Mouse (Mus musculus) embryonic facial prominence, embryonic 10.5 days (tissue): ENCODE measurements around the gene Rrp36. TPM values are rescaled to one million over a fixed set of nuclear protein-coding genes. Genes with fewer than 3 reads are reported as not detected.

Experiments used
- DNase-seq: peaks from one replicate; pipeline ENCODE4 v3.0.0-alpha.2; 2017; ENCODE audit warnings: low spot score
- H3K27ac ChIP-seq: fragments of 300-500 bp; sonication (generic); replicated peaks from 2 replicates; pipeline ENCODE4 v1.5.1; 2016; ENCODE audit warnings: mild to moderate bottlenecking
- H3K27me3 ChIP-seq: fragments of 300-500 bp; sonication (generic); replicated peaks from 2 replicates; pipeline ENCODE4 v1.6.1; 2016; ENCODE audit warnings: low read depth, mild to moderate bottlenecking; ENCODE audit not compliant: poor library complexity, severe bottlenecking
- H3K36me3 ChIP-seq: fragments of 300-500 bp; sonication (generic); replicated peaks from 2 replicates; pipeline ENCODE4 v1.6.1; 2016; ENCODE audit warnings: mild to moderate bottlenecking, moderate library complexity
- H3K4me1 ChIP-seq: fragments of 300-500 bp; sonication (generic); 2 replicates; pipeline ENCODE4 v1.6.1; 2016
- H3K4me3 ChIP-seq: fragments of 300-500 bp; sonication (generic); 2 replicates; pipeline ENCODE4 v1.5.1; 2016; ENCODE audit warnings: mild to moderate bottlenecking, moderate library complexity
- H3K9me3 ChIP-seq: fragments of 300-500 bp; sonication (generic); 2 replicates; pipeline ENCODE4 v1.6.1; 2016; ENCODE audit warnings: mild to moderate bottlenecking
- WGBS: fragments of 180-500 bp; shearing (Covaris S2); methylation state at CpG from one replicate; pipeline ENCODE4 v1.1.7; 2016; 5-methylcytosine and 5-hydroxymethylcytosine counted together
- polyA plus RNA-seq: library from polyadenylated mRNA; unstranded; fragments of >200 nt; fragmentation: Nextera tagmentation; extraction: Ambion mirVana; gene quantifications from 2 replicates; pipeline ENCODE4 v1.2.1, GENCODE M21; 2016

The Rrp36 gene
- polyA plus RNA-seq, 1 experiment from 2014 or later: 68.9 TPM

GRCm38 (mm10) chr17:46639929-46640328 is 34.2 kb downstream of the Rrp36 start:
- WGBS: 84% methylated on average over 9 of the region's 9 CpGs
- DNase-seq: no peak
- no peak overlapping the region for H3K27ac ChIP-seq
- H3K36me3 ChIP-seq: peaks cover 58% of the 10 kb centered on the region
- H3K4me3 ChIP-seq: no peak overlapping the region
- H3K4me1 ChIP-seq: peaks cover 25% of the 10 kb centered on the region
- no peaks in the 10 kb centered on the region for H3K9me3 ChIP-seq
- no peaks in the 10 kb centered on the region for H3K27me3 ChIP-seq

- Histone ChIP-seq H3K27me3 (no peaks in the 10 kb centered on the region), H3K9me3 (no peaks in the 10 kb centered on the region), H3K27ac (peak overlapping the region; percentile 63), H3K36me3 (peaks cover 62% of the 10 kb centered on the region), H3K4me1 (peaks cover 16% of the 10 kb centered on the region), H3K4me3 (peak overlapping the region; percentile 30; the same call in 1 of the 2 replicates)
- DNase-seq: peak; percentile 49
- WGBS: 29% methylated on average over 15 of the region's 15 CpGs
These were observed 37.2 kb downstream of the Rrp36 start for GRCm38 (mm10) chr17:46636831-46637523.

GRCm38 (mm10) chr17:46629685-46630441 is 44.3 kb downstream of the Rrp36 start:
- Histone ChIP-seq H3K36me3 (peaks cover 17% of the 10 kb centered on the region), H3K27me3 (no peaks in the 10 kb centered on the region), H3K27ac (peak overlapping the region; percentile 97), H3K4me3 (peak overlapping the region; percentile 97), H3K4me1 (peaks cover 64% of the 10 kb centered on the region), H3K9me3 (no peaks in the 10 kb centered on the region)
- peak; percentile 76 for DNase-seq
- 7% methylated on average over 12 of the region's 12 CpGs for WGBS

GRCm38 (mm10) chr17:46628791-46629684 is 45.1 kb downstream of the Rrp36 start, which contains the start of gene Ptk7:
Gene Ptk7 (minus strand): TSS chr17:46629504.
- Histone ChIP-seq H3K27ac (peak within 1 kb of the TSS; percentile 97), H3K27me3 (no peaks in the 10 kb centered on the region), H3K36me3 (peaks cover 16% of the 10 kb centered on the region), H3K4me3 (peak within 1 kb of the TSS; percentile 97), H3K4me1 (peaks cover 72% of the 10 kb centered on the region), H3K9me3 (no peaks in the 10 kb centered on the region)
- DNase-seq: peak; percentile 98
- WGBS: under 1% methylated on average over 89 of the region's 90 CpGs

DNA sequence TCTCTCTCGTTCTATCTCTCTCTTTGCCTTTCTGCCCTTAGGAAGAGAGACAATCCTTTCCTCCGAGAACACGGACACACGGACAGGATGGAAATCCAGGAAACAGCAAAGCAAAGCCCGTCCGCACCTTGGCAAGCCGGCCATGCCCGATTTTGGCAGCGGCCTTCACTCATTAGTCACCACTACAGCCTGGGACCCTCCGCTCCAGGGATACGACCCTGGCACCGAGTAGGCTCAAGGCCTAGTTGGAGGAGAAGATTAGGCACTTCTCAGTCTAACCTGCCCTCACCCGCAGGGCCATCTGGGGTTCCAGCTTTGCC is 45.7 kb downstream of the Rrp36 start:
- Histone ChIP-seq H3K27me3 (no peaks in the 10 kb centered on the region), H3K4me1 (peaks cover 78% of the 10 kb centered on the region), H3K9me3 (no peaks in the 10 kb centered on the region), H3K4me3 (peak overlapping the region; percentile 97), H3K36me3 (peaks cover 16% of the 10 kb centered on the region), H3K27ac (peak overlapping the region; percentile 97)
- WGBS: 1% methylated on average over 13 of the region's 13 CpGs
- DNase-seq: no peak

- Histone ChIP-seq H3K36me3 (peaks cover 11% of the 10 kb centered on the region), H3K27me3 (no peaks in the 10 kb centered on the region), H3K27ac (peak overlapping the region; percentile 97; the same call in 1 of the 2 replicates), H3K4me3 (peak overlapping the region; percentile 97), H3K9me3 (no peaks in the 10 kb centered on the region), H3K4me1 (peaks cover 88% of the 10 kb centered on the region)
- no peak for DNase-seq
- WGBS: 68% methylated on average over 6 of the region's 6 CpGs
These were observed 46.7 kb downstream of the Rrp36 start for GRCm38 (mm10) chr17:46627409-46627808.

- Histone ChIP-seq H3K36me3 (peaks cover 5% of the 10 kb centered on the region; the same call in 1 of the 2 replicates), H3K27ac (peak overlapping the region; percentile 21), H3K9me3 (no peaks in the 10 kb centered on the region), H3K27me3 (no peaks in the 10 kb centered on the region), H3K4me1 (peaks cover 94% of the 10 kb centered on the region), H3K4me3 (peak overlapping the region; percentile 19; the same call in 1 of the 2 replicates)
- 65% methylated on average over 12 of the region's 12 CpGs for WGBS
- no peak for DNase-seq
These were observed 49.6 kb downstream of the Rrp36 start for GRCm38 (mm10) chr17:46624598-46624997.

GRCm38 (mm10) chr17:46623819-46624557 is 50.2 kb downstream of the Rrp36 start:
- DNase-seq: no peak
- Histone ChIP-seq H3K4me1 (peaks cover 95% of the 10 kb centered on the region), H3K4me3 (peak overlapping the region; percentile 19; the same call in 1 of the 2 replicates), H3K27me3 (no peaks in the 10 kb centered on the region), H3K9me3 (no peaks in the 10 kb centered on the region), H3K36me3 (peaks cover 5% of the 10 kb centered on the region; the same call in 1 of the 2 replicates), H3K27ac (peak overlapping the region; percentile 21)
- WGBS: 32% methylated on average over 10 of the region's 10 CpGs

- Histone ChIP-seq H3K36me3 (peaks cover 5% of the 10 kb centered on the region; the same call in 1 of the 2 replicates), H3K4me3 (0 out of 2 replicates have a peak overlapping the region, but pooled peaks have one; percentile 18), H3K4me1 (peaks cover 100% of the 10 kb centered on the region), H3K27ac (peak overlapping the region; percentile 70), H3K27me3 (no peaks in the 10 kb centered on the region), H3K9me3 (no peaks in the 10 kb centered on the region)
- WGBS: 76% methylated on average over 11 of the region's 11 CpGs
- DNase-seq: no peak
These were observed 51.9 kb downstream of the Rrp36 start for GRCm38 (mm10) chr17:46622269-46622668.

- Histone ChIP-seq H3K4me3 (no peak overlapping the region), H3K9me3 (no peaks in the 10 kb centered on the region), H3K27me3 (no peaks in the 10 kb centered on the region), H3K36me3 (peaks cover 5% of the 10 kb centered on the region; the same call in 1 of the 2 replicates), H3K4me1 (peaks cover 100% of the 10 kb centered on the region), H3K27ac (peak overlapping the region; percentile 10; the same call in 1 of the 2 replicates)
- DNase-seq: no peak
- 79% methylated on average over 15 of the region's 15 CpGs for WGBS
These were observed 52.8 kb downstream of the Rrp36 start for GRCm38 (mm10) chr17:46621324-46621723.

DNA sequence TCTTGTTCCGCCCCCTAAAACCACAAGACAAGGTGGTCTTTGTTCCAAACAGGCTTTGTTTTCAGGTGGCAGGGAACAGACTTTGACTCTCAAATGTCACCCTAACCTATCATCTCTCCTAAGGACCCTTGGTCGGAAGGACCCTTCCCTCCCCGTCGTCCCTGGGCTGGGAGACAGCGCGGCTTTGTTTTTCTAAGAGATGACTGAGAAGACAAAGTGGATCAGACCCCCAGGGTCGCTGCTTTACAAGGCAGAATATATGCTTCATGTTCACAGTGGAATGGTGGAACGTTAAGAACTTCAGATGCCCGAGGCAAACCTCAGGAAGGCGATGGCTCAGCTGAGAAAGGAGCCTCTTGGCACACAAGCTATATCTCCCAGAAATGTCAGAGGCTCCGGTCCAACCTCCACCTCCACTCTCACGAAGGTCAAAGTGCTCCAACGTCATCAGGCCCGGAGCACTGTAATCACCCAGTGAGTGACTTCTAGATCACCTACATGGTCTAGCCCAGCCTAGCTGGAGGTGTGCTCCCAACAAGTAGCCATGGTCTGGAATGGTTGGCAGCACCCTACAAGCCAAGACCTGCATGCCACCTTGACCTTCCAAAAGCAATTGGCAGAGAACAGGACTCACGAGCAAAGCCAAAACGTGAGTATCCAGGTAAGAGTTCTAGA is 54.3 kb downstream of the Rrp36 start:
- DNase-seq: peak; percentile 42
- H3K4me3 ChIP-seq: peak overlapping the region; percentile 47
- peaks cover 5% of the 10 kb centered on the region; the same call in 1 of the 2 replicates for H3K36me3 ChIP-seq
- WGBS: 23% methylated on average over 16 of the region's 16 CpGs
- no peaks in the 10 kb centered on the region for H3K9me3 ChIP-seq
- H3K27me3 ChIP-seq: no peaks in the 10 kb centered on the region
- peaks cover 98% of the 10 kb centered on the region for H3K4me1 ChIP-seq
- peak overlapping the region; percentile 96 for H3K27ac ChIP-seq
